Mouse (Mus musculus) ES-Bruce4 (cell line): ENCODE measurements around the gene Pde4d. TPM values are rescaled to one million over a fixed set of nuclear protein-coding genes. Genes with fewer than 3 reads are reported as not detected.

Experiments used
- H3K27ac ChIP-seq: 2 replicates; pipeline ENCODE4 v1.5.1; 2012; ENCODE audit warnings: low read length, inconsistent platforms; ENCODE audit not compliant: insufficient read depth
- H3K27me3 ChIP-seq: 2 replicates; pipeline ENCODE4 v1.6.1; 2012; ENCODE audit warnings: mild to moderate bottlenecking, low read length, inconsistent platforms; ENCODE audit not compliant: control insufficient read depth, poor library complexity, insufficient read depth, severe bottlenecking
- H3K36me3 ChIP-seq: 2 replicates; pipeline ENCODE4 v1.6.1; 2012; ENCODE audit warnings: inconsistent platforms, mild to moderate bottlenecking, low read length, moderate library complexity; ENCODE audit not compliant: control insufficient read depth, poor library complexity, insufficient read depth, severe bottlenecking
- H3K4me1 ChIP-seq: one replicate; pipeline ENCODE4 v1.8.1; 2011; ENCODE audit warnings: low read length; ENCODE audit not compliant: control insufficient read depth, insufficient read depth
- H3K4me3 ChIP-seq: 2 replicates; pipeline ENCODE4 v1.5.1; 2011; ENCODE audit warnings: low read depth, mild to moderate bottlenecking, low read length
- H3K9ac ChIP-seq: 2 replicates; pipeline ENCODE4 v1.6.1; 2012; ENCODE audit warnings: low read depth, mild to moderate bottlenecking, inconsistent platforms; ENCODE audit not compliant: poor library complexity, severe bottlenecking
- H3K9me3 ChIP-seq: replicated peaks from 2 replicates; pipeline ENCODE4 v1.6.1; 2012; ENCODE audit warnings: mild to moderate bottlenecking, low read length, inconsistent platforms; ENCODE audit not compliant: control insufficient read depth, poor library complexity, insufficient read depth, severe bottlenecking
- CTCF ChIP-seq: IDR thresholded peaks from one replicate; pipeline ENCODE4 v1.8.1; 2011; ENCODE audit warnings: low read depth, low read length
- EP300 ChIP-seq: IDR thresholded peaks from 2 replicates; pipeline ENCODE4 v1.6.1; 2011; ENCODE audit warnings: low read depth, low read length; ENCODE audit not compliant: insufficient read depth
- POLR2A ChIP-seq: IDR thresholded peaks from one replicate; pipeline ENCODE4 v1.8.1; 2011; ENCODE audit warnings: low read length; ENCODE audit not compliant: insufficient read depth
- polyA plus RNA-seq: library from polyadenylated mRNA; stranded (reverse); fragments of >200 nt; gene quantifications from 2 replicates; pipeline ENCODE4 v1.2.4, GENCODE M21; 2011; ENCODE audit warnings: low read depth; ENCODE audit not compliant: missing spikeins, insufficient read depth, insufficient read length

Pde4d gene
- polyA plus RNA-seq, 1 experiment, result 5.0 TPM

DNA sequence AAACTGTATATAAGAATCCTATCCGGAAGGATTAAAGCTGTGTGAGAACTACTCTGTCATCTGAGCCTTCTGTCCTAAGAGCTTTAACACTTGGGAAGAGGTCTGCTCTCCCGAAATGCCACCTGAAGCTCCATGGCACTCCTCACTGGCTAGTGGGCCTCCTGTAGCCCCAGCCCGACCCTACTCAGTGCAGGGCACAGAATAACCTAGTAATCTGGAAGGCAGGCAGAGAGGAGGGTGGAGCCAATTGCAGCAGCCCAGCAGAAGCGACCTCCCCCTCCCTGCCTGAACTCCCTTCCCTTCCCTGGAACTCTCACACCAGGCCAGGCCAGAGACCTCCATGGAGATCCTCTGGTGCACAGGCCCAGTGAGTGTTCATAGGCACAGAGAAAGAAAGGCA, 608.3 kb downstream of the Pde4d start:
- Histone ChIP-seq H3K36me3 (no peaks in the 10 kb centered on the region), H3K9ac (no peak overlapping the region), H3K4me3 (no peak overlapping the region), H3K27me3 (no peaks in the 10 kb centered on the region), H3K9me3 (no peaks in the 10 kb centered on the region), H3K4me1 (no peaks in the 10 kb centered on the region), H3K27ac (no peak overlapping the region)
- TF ChIP-seq EP300 (no peak), POLR2A (no peak), CTCF (no peak)

DNA sequence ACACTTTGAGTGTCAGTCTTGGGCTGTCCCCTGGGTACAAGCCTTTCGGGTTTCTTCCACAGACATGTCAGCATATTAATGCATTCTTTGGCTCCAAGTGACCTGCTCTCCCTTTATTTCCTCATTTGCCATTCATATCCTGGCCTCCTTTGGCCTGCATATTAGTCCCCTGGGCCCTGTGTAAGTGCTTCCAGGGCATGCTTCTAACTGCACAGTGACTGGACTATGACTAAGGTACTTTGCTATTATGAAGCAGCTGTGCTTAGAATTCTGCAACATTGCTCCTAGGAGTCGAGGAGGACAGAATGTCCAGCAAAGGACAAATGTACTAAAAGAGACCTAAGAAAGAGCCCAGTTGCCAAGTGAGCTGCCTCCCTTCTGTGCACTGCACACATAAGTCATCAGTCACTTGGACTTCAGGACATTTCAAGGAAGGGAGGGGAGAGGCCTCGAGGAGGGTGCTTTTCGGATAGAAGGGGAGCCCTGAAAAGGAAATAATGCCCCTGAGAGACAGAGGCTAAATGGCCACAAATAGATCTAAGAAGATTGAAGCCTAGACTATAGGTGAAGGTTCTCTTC, 616.9 kb downstream of the Pde4d start:
- Histone ChIP-seq H3K36me3 (no peaks in the 10 kb centered on the region), H3K9ac (no peak overlapping the region), H3K9me3 (no peaks in the 10 kb centered on the region), H3K4me3 (no peak overlapping the region), H3K27ac (no peak overlapping the region), H3K4me1 (no peaks in the 10 kb centered on the region), H3K27me3 (peaks cover 2% of the 10 kb centered on the region; the same call in 1 of the 2 replicates)
- no peak for TF ChIP-seq EP300
- TF ChIP-seq CTCF, result no peak
- TF ChIP-seq POLR2A, result no peak

DNA sequence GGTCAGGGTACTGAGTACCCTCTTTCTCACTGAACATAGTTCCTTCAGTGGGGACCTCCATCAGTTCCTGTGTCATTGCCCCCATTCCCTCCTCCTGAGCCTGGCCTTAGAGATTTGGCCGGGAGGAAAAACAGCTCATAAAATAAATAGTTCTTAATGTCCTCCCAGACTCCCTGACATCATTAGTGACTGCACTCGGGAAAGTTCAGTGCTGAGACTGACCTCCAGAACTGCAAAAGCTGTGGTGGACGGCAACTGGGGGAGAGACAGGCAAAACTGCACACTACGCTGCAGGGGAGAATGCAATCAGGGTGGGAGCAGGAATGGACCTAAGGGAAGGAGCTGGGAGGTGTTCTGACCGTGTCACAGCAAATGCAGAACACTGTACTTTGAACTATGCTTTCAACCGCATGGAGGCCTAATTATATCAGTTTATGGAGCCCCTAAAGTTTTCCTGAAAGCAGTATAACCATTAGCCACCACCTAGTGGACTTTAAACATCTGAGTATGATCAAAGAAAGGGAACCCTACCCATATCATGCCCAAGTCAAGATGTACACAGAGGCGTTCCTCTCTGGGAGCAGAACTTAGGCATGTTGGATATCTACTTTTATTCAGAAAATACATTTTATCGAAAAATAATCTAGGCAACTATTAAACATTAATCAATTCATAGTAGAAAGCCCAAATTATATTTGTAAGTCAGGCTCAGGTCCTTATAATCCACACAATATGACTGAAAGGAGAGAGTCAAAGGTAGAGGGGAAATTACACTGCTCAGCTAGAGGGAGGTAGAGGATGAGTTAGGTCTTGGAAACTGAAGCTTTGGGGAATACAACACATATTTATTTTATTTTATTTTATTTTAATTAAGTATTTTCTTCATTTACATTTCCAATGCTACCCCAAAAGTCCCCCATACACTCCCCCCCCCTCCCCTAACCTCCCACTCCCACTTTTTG, 618.8 kb downstream of the Pde4d start:
- no peak overlapping the region for H3K4me3 ChIP-seq
- H3K9me3 ChIP-seq, result no peaks in the 10 kb centered on the region
- no peaks in the 10 kb centered on the region for H3K4me1 ChIP-seq
- no peaks in the 10 kb centered on the region for H3K36me3 ChIP-seq
- TF ChIP-seq CTCF (no peak), EP300 (no peak), POLR2A (no peak)
- H3K9ac ChIP-seq, result no peak overlapping the region
- H3K27ac ChIP-seq, result no peak overlapping the region
- H3K27me3 ChIP-seq, result peaks cover 2% of the 10 kb centered on the region; the same call in 1 of the 2 replicates

DNA sequence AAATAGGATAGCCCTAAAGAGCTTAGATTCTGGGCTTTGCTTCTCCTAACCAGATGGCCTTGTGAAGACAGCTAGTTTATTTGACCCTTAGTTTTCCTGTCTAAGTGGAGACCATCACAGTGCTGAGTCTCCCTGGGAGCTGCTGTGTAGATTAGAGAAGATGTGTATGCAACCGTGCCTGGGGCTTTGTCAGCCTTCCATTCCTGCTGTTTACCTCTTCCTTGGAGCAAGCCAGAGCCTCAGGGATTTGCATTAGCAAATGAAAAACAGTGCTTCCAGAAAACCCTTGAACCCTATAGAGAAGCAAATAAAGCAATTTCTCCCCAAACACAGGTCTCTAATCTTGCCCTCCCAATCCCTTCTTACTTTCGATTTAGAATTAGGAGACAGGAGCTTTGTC, 623.6 kb downstream of the Pde4d start:
- Histone ChIP-seq H3K27me3 (peaks cover 2% of the 10 kb centered on the region; the same call in 1 of the 2 replicates), H3K4me1 (no peaks in the 10 kb centered on the region), H3K9me3 (no peaks in the 10 kb centered on the region), H3K36me3 (no peaks in the 10 kb centered on the region), H3K9ac (no peak overlapping the region), H3K4me3 (no peak overlapping the region), H3K27ac (no peak overlapping the region)
- no peak for TF ChIP-seq CTCF
- TF ChIP-seq POLR2A, result no peak
- peak; percentile 87 for TF ChIP-seq EP300

DNA sequence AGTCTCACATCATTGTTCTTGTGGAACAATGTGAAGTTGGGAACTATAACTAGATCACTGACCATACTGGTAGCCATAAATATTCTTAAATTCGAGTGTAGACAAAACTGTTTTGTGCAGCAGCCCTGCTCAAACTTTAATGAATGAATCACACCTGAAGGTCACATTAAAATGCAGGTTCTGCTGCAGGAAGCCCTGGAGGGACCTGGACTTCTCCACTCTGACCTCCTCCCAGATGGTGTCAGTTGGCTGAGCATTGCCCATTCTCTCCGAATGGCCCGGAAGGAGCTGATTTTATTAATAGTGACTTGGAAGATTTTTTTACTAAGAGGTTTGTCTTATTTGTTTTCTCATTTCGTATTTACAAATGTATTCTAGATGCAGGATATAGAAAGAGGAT, 624.3 kb downstream of the Pde4d start:
- no peak overlapping the region for H3K9ac ChIP-seq
- no peak overlapping the region for H3K4me3 ChIP-seq
- no peaks in the 10 kb centered on the region for H3K4me1 ChIP-seq
- TF ChIP-seq POLR2A, result no peak
- TF ChIP-seq EP300, result peak; percentile 83
- TF ChIP-seq CTCF, result no peak
- no peak overlapping the region for H3K27ac ChIP-seq
- H3K27me3 ChIP-seq, result peaks cover 2% of the 10 kb centered on the region; the same call in 1 of the 2 replicates
- H3K9me3 ChIP-seq, result no peaks in the 10 kb centered on the region
- H3K36me3 ChIP-seq, result no peaks in the 10 kb centered on the region

DNA sequence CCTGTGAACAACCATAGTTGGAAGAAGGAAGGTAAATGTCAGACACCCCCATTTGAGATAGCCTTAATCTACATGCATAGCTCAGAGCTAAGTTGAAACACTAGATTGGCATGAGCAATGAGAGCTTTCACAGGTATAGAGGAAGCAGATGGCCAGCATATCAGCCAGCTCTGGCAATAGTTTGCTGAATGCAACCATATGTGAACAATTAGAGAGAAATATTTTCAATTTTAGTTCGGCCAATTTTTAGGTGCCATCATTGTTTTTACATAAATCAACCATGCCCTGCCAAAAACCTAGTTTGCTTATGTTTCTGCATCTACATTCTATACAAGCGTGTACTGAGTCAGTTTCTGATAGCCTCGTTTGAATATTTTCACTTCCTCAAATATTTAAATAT, 642.9 kb downstream of the Pde4d start:
- no peaks in the 10 kb centered on the region for H3K36me3 ChIP-seq
- H3K9me3 ChIP-seq, result no peaks in the 10 kb centered on the region
- H3K9ac ChIP-seq, result no peak overlapping the region
- no peak overlapping the region for H3K4me3 ChIP-seq
- H3K27ac ChIP-seq, result no peak overlapping the region
- TF ChIP-seq EP300, result no peak
- TF ChIP-seq CTCF, result no peak
- TF ChIP-seq POLR2A, result no peak
- no peaks in the 10 kb centered on the region; the same call in 1 of the 2 replicates for H3K27me3 ChIP-seq
- no peaks in the 10 kb centered on the region for H3K4me1 ChIP-seq
